Mouse (Mus musculus) CD4-positive helper T cell, adult 2 months (primary cell): ENCODE data around the gene Oxct2a.
"Not testable (repeated sequence)": the region's sequence is repeated elsewhere in the genome, so short reads cannot be mapped to it uniquely, and the experiment has no call there.

Experiments used
- DNase-seq: peaks from one replicate; pipeline ENCODE4 v3.0.0-alpha.2; 2012; ENCODE audit warnings: low read depth, missing footprints, low spot score

Oxct2a gene

DNA sequence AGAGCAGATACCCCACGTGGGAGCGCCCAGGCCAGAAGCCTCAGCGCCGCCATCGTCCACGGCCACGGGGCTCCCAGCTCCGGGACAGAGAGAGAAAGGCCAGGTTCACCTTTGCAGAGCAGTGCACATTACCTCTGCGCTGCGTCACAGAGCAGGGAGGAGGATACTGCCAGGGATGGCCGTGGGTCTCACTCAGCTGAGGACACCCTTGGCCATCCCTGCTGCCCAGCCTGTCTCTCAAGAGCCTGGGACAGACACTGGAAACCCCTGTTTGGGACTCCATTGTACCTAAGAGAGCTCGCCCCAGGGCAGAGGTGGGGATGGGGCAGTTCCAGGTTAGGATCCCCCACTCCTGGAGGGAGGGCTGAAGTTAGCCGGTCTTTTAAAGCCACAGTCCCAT, at the start of gene Oxct2a:
TSS of gene Oxct2a (minus strand) at position 101 of the 400 bp plus-strand sequence.
- DNase-seq, result no peak

DNA sequence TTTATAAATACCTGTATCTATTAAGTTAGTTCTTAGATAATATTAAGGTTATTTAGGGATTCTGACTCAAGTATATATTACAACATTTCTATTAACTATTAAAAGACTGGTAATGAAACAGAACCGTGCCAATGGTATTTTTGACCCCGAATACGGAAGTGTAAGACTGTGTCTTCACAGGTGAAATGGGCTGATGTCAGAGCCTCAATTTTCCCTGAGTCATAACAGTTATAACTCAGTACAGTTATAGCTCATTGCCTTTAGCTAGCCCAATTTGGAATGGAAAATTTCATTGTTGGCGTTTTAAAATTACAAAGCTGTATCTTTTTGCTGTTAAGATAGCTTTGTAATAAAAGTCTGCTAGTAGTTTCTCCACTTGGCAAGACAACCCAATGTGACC, 40.1 kb upstream of the Oxct2a start:
- no peak for DNase-seq

DNA sequence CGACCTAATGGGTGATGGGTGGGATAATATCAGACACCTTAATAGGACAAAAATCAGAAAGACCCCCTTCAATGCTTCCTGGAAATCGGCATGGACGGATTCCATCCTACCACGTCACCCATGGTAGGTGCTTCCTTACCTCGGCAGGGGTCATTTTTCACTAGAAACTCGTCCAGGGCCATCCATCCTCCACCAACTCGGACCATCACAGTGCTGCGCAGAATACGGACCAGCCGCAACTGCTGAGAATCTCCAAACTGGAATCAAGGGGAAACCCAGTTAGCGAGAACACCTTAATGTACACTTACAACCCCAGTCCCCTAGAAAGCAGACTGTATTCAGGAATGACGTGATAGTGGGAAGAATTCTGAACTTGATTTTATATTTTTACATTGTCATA, 37.3 kb upstream of the Oxct2a start:
- no peak for DNase-seq

DNA sequence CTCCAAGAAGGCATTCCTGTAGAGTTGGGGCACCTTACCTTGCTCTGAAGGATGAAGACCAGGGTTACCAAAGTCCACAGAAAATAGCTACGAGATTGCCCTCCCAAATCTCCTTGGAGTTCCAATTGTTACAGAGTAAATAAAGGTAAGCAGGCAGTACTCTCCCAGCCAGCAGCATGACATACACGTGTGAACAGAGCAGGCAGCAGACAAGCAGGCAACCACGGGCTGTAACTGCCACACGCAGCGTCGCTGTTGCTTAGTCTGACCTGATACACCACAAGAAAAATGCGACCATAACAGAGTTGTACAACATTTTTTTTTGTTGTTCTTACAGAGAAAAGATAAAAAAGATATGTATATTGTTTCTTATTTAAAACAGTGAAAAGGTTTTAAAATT, 35.2 kb upstream of the Oxct2a start:
- DNase-seq, result no peak

DNA sequence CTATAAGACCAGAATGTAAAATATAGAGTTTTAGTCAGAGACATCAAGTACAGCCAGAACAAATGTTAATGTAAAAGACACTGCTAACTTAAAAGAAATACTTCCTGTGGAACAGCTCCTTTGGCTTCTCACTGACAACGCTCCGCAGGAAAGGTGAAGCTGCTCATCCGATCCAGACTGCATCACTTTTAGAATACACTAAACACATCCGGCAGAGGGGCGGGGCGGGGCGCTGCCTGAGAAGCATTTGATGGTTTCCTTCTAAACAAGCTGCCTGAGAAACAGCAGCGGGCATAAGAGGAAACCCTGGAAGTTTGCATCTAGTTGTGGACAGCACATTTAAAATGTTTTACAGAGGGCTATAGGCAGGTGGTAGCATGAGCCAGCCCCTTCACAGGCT, 32.5 kb upstream of the Oxct2a start:
- no peak for DNase-seq

DNA sequence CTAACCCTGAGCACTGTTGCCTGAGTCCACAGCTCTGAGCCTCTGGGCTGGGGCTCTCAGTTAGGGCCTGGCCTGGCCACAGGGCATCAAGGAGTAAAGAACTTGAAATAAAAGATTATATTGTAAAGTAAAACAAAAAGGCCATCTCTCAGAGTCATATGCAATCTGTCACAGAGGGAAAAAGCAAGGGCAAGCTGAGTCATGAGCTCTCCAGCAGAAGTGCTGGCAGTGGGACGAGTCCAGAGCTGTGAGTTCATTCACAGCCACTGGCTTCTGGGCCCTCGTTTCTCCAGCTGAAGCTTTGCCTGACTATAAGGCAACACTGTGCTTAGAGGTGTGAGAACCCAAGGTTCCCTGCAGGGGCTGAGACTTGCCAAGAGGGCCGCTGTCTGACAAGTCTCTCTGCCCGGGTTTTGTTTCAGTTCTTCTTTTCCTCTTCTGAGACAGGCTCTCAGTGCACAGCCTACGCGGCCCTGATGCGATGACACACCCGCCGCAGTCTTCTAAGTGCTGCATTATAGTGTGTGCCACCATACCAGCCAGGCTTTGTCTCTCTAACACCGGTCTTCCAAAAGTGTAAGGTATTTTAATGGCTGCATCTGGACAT, 29.9 kb upstream of the Oxct2a start:
- no peak for DNase-seq

DNA sequence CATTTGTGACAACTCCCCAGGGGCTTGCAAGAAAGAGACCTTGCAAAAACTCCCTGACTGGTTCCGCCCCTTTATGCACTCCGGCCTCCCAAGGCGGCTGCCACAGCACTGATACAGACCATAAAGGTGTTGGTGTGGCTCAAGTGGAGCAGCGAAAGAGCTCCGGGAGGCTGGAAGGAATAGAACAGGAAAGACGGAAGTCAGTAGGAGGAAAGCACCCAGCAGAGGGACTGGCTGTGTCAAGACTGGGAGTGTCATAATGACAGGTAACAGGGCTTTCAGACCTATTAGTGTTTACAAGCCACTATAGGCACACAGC, 20.0 kb upstream of the Oxct2a start:
- no peak for DNase-seq

DNA sequence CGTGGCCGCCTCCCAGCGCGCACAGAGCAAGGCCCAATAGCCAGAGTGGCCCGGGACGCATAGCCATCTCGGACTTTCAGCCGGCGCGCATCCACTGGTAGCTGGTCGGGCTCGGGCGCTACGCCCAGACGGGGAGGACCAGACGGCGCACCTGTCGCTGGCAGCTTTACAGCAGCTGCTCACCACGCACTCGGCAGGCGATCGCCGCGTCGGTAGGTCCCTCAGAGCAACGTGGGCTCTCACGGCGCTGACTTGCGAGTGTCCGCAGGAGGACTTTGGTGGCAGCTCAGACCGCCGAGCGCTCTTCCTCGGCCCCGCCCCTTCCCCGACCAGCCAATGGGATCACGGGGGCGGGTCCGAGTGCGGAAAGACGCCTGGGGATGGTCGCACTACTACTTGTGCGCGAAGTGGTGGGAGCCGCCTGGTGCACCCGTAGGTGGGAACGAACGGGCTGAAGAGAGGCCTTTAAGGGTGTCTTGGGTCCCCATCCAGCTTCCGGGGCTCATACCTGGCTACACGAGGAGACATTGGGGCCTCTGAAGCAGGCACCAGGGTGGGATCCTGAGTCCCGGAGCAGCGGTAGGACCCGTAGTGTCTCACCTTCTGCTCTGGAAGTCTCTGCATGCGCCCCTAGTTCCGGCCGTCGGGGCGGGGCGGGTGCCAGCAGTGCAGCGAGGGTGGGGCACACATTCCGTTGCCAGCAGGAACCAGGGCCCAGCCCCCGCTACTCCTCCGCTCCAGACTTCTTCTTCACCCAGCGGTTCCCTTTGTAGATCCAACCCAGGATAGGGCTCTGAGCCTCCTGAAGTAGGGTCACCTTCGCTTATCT, 19.4 kb upstream of the Oxct2a start, which contains the start of gene Bmp8a:
TSS of gene Bmp8a (minus strand) at position 611 of the 829 bp plus-strand sequence.
- DNase-seq, result peak; percentile 79

DNA sequence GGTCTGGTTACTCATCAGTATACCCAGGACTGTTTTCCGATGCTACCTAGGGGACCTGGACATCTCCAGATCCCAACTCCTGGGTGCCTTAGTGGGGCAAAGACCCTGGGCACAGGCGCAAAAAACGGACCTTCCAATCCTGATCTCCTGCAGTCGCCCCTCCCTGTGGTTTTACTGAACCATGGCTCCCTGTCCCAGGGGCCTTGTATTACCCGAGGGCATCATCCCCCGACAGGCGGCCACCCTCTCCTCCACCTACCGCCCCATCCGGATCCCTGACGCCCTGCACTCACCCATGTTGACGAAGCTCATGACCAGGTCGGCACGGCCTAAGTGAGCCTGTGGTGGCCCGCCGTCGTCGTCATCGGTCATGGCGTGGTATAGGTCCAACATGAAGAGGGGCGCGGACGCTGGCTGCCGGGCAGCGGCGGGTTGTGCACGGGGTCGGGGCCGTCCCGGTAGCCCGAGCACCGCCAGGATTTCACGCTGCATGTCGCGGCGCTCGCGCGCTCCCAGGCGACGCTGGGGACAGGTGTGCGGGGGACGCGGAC, 18.7 kb upstream of the Oxct2a start:
- no peak for DNase-seq

DNA sequence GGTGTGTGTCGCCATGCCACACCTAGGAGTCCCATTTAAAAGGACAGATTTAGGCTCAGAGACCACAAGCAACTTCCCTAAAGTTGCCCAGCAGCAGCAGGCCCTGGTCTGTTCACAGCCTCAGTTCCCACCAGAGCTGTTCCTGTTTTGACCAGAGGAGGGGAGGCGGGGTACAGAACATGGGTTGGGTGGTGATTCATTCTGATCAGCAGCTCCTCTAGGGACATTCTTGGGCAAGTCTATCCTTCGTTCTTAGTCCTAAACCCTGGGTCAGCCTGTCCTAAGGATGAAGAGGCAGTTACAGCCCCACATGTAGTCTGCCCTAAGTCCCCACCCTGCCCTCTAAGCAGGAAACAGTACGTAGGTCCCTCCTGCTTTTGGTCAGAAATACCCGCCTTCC, 16.8 kb upstream of the Oxct2a start:
- no peak for DNase-seq

DNA sequence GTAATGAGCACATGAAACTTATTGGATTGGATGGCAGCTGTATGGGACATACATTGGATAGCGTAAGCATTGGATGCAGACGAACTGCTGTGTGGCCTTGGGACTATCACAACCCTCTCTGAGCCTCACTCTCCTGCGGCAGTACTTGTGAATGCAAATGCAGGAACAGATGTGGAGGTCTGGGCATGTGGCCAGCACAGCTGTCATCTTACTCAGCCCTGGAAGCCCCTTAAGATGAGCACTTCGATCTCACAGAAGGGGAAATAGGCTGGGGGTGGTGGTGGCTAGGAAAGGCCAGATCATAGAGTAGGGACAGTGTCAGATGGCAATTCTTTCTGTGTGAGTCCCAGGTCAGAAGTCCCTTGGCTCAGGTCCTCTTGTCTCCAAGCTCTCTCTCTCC, 14.3 kb upstream of the Oxct2a start:
- no peak for DNase-seq

DNA sequence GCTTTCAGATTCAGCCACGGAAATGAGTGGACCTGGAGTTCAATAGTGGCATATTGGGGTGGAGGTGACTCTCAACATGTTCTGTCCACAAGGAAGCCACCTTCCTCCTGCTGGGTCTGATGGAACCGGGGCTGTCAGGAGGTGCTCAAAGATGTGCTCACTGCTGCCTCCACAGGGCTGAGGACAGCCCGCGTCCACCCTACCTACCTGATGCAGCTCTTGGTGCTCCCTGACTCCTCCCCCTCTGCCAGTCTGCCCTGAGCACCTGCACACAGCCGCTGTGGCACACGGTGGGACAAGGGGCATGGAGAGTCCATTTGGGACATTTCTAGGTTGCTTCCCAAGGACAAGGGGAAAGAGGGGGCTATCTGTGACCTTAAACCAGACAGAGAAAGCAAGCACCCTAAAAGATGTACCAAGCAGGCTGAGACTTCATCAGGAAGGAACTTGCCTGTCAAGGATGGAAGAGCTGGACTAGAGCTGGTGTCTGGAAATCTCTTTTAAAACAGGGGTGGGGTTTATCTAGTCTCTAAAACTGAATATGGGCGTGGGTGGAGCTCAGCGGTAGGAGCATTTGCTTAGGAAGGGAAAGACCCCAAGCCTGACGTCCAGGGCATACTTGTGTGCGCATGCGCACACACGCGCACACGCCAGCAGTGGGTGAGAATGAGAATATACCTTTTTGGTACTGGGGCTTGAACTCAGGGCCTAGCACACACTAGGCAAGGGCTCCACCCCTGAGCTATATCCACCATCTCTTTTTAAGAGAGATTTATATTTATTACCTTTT, 12.6 kb upstream of the Oxct2a start:
- DNase-seq, result no peak

DNA sequence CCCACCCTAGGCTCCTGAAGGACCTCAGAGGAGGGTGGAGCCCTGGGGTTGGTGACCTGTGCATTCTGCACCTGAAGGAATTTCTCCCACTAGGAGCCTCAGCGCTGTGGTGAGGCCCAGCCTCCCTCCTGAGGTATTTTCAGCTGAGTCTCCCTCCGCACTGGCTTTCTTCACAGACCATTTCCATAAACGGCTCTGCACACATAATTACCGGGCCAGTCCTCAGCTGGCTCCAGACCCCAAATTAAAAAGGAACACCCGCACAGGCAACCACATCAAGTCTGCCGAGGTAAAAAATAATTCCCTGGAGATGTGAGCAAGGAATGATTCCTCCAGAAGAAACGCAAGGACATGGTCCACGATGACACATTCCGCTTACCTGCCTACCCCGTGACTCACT, 11.8 kb upstream of the Oxct2a start:
- DNase-seq, result not testable (repeated sequence)

DNA sequence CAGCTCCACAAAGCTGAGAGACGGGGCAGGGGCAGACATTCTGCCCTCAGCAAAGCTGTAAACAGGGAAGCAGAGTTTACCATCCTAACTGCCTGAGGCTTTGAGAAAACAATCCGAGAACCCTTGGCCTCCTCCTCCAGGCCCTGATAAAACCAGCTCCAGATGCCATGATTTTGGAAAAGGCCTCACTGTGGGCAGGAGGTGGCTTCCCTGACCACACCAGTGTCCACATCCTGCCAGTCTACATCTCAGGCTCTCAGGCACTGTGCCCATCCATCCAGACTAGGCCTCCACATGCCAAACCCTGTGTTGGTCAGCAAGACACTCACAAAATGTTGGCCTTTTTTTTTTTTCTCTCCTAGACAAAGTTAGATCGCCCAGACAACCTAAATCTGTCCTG, 10.7 kb upstream of the Oxct2a start:
- DNase-seq, result no peak

DNA sequence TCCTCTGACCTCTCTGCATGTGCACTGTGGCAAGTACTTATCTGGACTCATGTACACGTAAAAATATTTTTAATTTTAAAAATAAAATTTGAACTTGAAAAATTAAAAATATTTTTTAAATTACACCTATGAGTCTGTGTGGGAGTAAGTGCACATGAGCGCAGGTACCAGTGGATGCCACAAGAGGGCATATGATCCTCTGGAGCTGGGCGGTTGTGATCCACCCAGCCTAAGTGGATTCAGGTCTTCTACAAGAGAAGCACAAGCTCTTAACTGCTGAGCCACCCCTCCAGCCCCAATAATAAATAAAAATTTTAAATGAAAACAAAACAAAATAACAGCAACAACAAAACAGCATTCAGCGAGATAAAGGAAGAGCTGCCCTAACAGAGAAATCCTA, 9.7 kb upstream of the Oxct2a start:
- DNase-seq, result no peak

DNA sequence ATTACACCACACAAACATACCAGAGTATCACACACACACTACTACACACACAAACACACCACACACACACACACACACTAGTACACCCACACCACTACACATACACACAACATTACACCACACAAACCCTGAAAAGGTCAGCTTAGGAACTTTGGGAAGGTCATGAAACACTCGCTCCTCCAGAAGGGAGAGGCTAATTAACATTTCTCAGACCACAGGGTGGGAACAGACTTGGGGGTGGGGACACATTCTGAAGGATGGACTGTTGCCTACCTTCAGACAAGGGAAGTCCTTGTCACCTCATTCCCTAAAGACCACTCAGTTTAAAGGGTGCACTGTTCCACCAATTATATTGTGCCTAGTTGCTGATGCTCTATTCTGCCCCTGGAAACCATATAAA, 8.5 kb upstream of the Oxct2a start:
- DNase-seq, result not testable (repeated sequence)

DNA sequence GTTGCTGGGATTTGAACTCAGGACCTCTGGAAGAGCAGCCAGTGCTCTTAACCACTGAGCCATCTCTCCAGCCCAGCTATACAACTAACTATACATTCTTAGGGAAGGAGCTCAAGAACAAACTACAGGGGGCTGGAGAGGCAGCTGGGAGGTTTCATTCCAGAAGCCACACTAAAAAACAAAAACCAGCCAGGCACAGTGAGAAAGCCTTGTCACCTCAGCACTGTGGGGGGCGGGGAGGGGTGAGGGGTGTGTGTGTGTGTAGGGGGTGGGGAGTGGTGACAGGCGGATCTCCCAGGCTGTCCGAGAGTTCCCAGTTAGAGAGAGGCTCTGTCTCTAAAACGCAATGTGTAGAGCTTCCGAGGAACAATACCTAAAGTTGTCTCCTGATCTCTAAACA, 7.9 kb upstream of the Oxct2a start:
- no peak for DNase-seq

DNA sequence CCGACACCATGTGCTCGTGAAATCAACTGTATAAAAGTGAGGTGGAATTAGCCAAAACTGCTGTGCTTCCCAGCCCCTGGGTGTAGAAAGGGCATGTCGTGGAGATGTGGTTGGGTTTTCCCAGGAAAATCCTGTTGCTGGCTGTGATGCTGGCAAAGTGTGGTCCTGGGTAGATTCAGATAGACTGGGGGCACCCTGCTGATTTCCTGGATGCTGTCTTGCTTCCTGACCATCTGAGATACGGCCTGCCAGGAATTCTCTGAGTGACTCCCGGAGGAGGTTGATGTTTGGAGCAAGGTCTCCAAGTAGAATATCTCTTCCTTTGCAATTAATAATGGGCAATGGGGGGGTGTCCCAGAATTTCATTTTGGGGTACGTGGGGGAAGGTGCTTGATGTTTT, 5.5 kb upstream of the Oxct2a start:
- DNase-seq, result no peak

DNA sequence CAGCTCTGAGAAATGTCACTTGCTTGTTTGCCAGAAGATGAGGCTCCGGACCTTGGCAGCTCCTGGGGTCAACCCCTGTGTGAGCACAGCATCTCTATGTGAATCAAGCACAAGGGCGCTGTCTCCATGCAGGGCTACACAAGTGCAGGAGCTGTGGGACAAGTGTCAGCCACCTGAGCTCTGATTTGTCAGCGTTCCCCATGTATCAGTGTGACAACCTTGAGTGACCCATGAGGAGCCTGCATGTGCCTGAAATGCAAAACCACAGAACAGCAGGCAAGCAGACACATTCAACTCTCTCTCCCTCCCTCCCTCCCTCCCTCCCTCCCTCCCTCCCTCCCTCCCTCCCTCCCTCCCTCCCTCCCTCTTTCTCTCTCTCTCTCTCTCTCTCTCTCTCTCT, 4.2 kb upstream of the Oxct2a start:
- DNase-seq, result no peak

DNA sequence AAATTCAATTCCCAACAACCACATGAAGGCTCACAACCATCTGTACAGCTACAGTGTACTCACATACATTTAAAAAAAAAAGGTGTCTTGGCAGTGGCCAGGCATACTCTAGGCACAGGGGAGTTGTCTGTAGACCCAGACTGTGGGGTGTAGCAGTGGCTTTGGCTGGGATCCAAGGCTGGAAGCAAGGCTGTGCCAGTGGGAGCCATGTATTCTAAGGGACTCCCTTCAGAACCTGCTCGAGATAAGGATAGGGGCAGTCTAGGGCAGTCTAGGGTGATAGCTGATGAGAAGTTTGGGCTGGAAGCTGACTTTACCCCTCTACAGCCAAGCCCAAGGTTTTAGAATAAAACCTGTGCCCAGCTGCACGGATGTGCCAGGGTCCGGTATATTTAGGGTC, 2.7 kb upstream of the Oxct2a start:
- no peak for DNase-seq

DNA sequence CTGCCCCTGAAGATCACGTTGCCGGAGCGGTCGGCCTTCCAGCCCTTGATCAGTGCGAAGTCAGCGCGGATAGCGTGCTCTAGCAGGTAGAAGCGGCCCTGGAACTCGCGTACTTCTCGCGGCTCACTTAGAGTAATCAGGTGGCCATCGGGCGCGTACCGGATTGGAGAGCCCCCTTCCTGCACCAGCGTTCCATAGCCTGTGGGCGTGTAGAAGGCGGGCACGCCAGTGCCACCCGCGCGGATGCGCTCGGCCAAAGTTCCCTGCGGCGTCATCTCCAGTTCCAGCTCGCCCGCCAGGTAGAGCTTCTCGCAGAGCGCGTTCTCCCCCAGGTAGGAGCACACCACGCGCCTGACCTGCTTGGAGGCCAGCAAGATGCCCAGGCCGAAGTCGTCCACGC, 524 bp downstream of the Oxct2a start:
- not testable (repeated sequence) for DNase-seq

DNA sequence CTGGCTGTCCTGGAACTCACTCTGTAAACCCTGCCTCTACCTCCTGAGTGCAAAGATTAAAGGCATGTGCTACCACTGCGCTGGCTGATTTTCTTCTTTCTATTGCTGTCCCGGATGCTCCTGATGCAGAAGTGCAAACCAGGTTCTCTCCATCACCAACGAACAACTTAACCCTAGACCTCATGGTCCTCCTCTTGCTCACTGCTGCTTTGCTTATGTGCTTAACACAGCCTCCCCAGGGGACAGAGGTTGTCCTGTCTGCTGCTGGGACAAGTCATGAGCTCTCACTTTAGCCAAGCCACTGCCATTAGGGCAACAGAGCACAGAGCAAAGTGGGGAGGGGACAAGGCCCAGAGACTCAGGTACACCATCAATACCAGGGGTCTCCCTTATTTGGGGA, 8.9 kb downstream of the Oxct2a start:
- no peak for DNase-seq
